Mouse (Mus musculus) erythroid progenitor cell, adult 5-6 weeks (primary cell): ENCODE data around the gene Naa35. TPM values are rescaled to one million over a fixed set of nuclear protein-coding genes. Genes with fewer than 3 reads are reported as not detected.

ENCODE experiments used
- ATAC-seq: replicated peaks from 2 replicates; pipeline ENCODE4 v1.8.0; 2016; ENCODE audit warnings: moderate number of reproducible peaks, mild to moderate bottlenecking, moderate TSS enrichment, inconsistent platforms; ENCODE audit not compliant: poor library complexity, low FRiP score, severe bottlenecking
- total RNA-seq, 2 experiments: library from RNA; stranded (forward) in 1 of 2; stranded (reverse) in 1 of 2; fragments of 150-400 nt in 1 of 2; fragments of 186-747, 209-891 nt in 1 of 2; gene quantifications; 2 replicates each; pipeline versions ENCODE4 v1.2.3 to v1.2.4; 2015 to 2017; ENCODE audit warnings: low replicate concordance in 2 of 2

Gene Naa35
- 23.8 and 28.5 TPM in 2 replicates for total RNA-seq (2015; ENCODE audit: low replicate concordance)
- total RNA-seq (2017; ENCODE audit: low replicate concordance) = 47.2 and 53.1 TPM in 2 replicates

DNA sequence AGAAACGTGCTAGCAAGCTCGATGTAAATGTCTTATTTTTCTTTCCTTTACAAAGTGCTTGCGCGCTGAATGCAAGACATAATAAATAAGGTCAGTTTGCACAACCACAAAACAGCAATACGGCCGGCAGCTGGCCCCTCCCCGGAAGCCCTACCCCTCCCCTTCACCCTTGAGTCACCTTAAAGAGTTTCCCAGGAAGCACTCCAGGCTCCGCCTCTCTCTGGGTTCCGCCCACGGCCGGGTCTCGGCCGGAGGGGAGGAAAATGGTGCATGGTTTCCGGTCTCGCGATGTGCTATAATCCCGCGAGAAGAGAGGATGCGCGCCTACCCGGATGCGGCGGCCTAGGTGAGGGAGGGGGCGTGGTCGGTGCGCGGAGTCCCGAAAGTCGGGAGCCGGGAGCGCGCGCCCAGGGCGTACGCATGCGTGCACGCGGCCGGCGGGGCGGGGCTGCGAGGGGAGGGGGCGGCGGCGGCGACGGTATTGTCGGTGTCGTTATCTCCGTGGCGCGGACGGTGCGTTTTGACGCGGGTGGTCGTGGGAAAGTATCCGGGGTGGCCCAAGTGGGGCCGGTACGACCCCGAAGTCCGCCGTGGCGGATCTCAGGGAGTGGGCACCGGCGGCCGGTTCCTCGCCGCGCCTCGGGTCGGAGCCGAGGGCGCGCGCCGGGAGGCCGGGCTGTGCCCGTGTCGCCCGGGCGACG, at the start of gene Naa35, which contains the start of gene Agtpbp1:
Gene Naa35 (plus strand): TSS at position 313 of the 701 bp plus-strand sequence.
Gene Agtpbp1 (minus strand): TSS at position 281 of the 701 bp plus-strand sequence.
- ATAC-seq = peak; percentile 95

DNA sequence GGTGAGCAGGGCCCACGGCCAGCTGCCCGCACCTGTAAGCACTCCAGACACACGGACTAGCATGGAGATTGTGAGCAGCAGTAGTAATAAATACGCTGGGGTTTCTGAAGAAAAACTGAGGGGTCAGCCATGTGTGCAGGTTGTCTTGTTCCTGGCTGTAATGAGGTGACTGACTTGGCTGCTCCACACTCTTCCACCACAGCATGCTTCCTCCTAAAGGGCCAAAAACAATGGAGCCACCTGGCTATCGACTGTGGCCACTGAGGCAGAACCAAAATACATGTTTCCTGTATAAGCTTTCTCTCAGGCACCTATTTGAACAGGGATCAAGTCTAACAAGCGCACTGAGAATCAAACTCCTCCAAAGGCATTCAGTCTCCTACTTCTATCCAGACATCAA, 49.3 kb upstream of the Naa35 start:
- no peak for ATAC-seq

DNA sequence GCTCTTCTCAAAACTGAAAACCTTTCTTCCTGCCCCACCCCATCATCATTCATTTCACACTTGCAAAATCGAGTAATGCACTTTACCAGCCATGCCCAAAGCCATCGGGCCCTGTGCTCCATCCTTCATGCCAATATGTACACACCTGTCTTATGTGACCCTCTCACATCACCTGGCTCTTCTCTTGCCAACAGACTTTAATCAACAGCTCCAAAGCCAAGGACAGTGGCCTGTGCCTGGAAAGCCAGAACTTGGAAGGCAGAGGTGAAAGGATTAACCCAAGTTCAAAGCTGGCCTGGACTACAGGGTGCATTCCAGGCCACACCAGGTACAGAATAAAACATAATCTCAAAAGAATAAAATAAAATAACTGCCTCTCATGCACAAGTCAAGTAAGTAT, 48.4 kb upstream of the Naa35 start:
- ATAC-seq = no peak

DNA sequence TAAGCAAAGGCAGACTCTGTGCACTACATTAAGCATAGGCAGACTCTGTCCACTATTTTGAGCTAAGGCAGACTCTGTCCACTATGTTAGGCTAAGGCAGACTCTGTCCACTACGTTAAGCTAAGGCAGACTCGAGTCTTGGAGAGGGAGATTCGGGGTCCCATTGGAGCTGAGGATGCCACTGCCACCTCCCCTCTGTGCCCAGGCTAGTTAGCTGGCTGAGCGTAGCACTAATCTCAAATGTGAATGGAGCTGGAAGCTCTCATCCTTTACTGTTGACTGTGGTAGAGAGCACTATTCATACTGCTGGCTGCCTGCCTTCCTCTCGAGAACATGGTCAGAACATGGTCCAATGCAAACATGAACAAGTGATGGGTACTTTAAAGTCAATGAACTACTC, 46.4 kb upstream of the Naa35 start:
- no peak for ATAC-seq

DNA sequence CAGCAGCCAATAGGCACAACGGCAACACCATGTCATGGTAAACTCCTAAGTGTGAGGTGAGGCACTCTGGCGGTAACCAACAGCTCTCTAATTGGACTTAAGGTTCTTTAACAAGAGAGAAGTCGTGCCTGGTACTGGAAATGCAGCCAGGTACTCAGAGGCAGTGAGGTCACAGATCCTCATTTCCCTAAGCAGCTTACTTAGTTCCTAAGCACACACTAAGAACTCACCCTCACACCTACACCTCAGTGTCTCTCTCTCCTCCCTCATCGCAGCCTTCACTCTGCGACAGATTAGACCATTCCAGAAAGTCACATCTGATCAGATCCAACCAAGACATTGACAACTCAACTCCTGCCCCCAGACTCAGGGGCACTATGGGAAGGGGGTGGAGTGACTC, 45.0 kb upstream of the Naa35 start:
- ATAC-seq = no peak

DNA sequence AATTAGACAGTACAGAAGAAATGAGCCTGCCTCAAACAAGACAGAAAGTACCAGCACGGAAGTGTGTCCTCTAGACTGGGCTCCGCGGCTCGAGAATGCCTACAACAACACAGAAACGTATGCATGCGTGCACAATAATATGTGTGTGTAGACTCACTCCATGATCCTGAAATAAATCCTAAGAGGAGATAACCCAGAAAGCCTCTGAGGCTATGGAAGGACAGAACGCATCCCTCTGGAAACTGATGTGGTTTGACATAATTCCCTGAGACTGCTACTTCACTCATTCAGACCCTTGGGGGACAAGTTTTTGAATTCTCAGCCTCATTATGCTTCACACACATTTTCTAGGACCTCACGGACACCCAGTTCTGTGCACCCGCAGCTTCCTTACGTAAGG, 42.6 kb upstream of the Naa35 start:
- no peak for ATAC-seq

DNA sequence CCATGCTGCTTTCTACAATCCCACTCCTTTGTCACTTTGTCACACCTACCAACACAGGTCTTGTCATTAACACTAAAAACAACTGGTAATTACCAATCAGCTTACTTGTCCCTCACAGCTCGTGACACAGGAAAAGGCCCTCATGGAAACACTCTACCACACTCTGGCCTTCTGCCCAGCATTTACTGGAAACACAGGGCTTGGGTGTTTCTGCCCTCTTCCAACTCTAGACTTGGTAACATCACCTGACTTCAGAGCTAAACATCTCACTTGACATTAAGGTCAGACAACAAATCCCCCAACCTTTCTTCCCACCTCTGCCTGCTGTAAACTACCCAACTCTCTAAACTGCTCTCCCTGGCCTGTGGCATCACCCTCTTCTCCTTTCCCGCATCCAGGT, 38.0 kb upstream of the Naa35 start:
- no peak for ATAC-seq

DNA sequence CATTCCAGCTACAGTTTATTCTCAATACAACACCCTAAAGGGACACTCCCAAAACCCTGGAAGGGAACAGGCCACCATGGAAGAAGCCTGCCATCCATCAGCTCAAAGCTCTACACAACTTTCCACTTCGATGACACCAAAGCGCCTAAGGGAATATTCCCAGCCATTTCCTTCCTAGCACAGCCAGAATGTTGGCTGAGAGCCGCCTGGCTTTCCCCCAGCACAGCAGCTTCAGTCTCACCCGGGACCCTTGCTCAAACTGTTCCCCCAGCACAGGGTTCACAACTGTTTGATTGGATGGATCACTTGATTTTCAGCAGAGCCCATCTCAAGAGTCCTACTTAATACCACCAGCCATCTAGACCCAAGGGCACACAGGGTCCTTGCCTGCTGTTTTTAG, 37.3 kb upstream of the Naa35 start:
- no peak for ATAC-seq

DNA sequence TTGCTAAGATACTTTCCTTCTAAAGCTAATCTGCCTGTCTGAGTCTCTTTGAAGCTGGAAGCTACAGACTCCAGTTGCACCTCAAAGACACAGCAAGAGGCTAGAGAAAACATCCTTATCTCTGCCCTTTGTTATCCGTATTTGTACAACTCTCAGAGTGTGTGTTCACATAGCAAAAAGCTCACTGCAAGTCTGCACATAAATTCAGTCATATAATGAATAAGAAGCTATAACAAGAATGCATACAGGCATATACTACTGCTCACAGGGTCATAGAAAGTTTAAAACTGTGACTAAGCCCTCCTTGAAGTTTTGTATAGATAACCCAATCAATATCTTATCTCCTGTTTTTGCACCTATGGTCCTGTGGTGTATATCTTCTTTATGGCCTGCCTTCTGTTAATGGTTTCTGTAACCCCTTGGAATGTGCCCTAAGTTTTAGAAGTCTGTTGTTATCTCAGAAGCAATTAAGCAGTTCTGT, 35.7 kb upstream of the Naa35 start:
- ATAC-seq = no peak

DNA sequence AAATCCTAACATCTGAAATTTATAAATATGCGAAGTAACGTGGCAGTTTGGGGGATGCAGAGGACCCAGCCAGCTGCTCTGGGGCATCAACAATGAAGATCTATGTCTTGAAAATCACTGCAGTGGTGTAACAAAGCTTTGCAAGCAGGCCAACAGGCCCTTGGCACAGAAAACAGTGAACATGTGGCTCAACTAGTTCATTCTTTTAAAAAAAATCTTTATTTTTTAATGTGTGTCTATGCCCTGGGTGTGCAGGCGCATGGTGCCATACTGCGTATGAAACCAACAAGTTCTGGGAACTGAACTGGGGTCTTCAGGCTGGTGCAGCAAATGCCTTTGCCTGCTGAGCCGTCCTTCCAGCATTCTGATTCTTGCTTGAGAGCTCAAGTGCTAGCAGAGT, 32.8 kb upstream of the Naa35 start:
- no peak for ATAC-seq

DNA sequence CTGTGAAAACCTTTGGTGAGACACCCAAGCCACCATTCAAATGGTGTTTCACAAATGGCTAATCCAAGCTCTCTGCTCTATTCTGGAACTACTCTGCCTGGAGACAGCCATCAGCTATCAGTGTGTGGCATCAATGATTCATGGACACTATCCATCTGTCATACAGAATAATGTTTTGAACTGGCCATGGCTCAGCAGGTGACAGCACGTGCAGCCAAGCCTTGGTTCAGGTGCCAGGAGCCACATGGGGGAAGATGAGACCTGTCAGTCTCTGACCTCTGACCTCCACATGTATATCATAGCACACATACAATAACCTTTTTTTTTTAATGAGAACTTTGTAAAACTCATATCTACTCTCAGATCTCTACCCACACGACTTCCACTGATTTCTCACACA, 32.3 kb upstream of the Naa35 start:
- ATAC-seq = no peak

DNA sequence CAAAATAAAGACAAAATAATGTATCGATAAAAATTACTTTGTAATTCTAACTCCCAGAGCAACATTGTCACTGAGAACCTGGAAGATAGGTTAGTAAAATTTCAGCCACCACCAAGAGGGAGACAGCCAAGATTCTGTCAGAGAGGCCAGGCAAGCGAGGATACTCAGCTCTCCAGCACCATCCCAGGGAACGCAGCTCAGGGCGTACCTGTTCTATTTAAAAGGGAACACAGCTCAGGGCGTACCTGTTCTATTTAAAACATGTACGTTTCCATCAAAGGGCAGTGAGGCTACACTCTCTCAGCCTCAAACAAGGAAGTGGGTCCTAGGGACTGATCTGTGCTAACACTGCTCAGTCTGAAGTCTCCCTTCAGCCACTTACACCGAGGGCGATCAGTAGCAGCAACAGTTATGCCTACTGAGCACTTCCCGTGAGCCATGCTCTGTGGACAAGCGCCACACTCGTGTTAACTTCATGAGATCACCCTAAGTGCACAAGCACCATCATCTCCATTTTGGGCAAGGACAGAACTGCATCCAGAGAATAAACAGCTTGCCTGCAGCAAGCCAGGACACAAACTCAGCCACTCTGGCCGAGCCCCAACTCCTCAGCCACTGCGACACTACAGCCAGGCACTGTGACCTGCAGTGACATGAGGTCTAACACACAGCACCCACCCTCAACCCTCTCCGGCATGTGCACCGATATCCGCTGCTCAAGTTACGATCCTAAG, 30.1 kb upstream of the Naa35 start:
- no peak for ATAC-seq

DNA sequence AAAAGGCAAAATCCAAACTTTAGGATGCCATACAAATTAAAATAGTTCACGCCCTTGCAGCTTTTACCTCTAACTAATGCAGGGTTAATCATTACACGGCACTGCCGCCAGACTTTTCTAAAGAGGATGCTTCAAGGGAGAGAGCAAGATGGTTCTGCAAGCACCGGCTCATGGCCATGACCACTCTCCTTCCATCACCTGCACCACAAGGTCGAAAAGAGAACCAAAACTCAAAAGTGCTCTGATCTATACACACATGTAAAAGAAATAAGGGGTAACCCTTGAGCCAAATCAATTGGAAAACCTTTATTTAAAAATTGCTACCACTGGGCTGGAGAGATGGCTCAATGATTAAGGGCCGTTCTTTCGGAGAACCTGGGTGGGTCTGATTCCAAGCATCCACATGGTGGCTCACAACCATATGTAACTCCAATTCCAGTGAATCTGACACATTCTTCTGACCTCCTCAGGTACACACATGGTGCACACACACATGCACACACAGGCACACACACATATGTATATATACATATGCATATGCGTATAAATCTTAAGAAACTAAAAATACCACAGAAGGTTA, 29.4 kb upstream of the Naa35 start:
- ATAC-seq = no peak

DNA sequence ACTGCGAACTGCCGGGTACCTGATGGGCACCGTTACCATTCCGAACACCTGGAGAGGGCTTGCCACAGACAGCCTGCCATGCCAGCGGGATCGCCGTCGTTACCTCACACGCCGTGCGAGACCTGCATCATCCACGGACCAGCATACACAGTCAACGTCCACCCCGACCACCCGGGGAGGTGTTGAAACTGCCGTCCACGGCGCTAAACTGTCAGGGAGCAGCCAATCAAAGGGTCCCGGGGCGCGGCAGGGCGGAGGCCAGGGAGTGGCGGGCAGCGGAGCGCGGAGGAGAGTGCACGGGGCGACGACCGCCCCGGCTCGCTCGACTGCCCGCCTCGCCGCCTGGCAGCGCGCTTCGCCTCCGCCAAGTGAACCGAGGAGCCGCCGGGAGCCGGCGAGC, 28.4 kb upstream of the Naa35 start:
- ATAC-seq = peak; percentile 90

DNA sequence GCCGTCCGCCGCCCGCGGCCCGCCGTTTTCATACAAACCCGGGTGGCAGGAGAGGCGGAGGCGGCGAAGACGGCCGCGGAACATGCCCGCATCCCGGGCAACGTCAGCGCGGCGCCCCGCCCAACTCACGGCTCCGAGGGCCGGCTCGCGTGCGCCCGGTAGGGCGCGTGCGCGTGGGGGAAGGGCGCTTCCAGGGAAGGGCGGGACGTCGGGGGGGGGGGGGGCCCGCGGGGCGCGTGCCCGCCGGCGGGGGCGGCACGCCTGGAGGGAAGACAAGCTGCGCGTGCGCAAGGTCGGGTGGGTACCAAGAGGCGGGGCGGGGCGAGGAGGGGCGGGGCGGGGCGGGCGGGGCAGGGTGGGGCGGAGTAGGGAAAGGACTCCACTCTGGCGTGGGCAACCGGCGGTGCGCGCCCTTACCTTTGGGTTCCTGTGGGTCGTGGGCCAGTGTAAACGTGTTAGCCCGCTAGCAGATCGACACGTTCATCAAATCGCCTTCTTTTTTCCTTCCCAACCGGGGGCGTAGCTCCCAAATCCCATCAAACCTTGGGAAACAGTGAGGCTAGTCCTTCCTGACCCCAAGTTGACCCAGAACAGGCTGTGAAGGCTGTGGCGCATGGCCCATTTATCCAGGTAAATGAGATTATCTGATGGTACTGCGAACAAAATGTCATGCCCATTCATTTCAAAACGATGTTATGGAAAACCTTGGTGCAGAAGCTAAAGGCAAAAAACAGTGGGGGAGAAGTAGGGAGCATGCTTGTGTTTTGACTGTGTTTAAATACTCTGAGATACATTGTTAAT, 27.7 kb upstream of the Naa35 start:
- ATAC-seq = peak; percentile 83

DNA sequence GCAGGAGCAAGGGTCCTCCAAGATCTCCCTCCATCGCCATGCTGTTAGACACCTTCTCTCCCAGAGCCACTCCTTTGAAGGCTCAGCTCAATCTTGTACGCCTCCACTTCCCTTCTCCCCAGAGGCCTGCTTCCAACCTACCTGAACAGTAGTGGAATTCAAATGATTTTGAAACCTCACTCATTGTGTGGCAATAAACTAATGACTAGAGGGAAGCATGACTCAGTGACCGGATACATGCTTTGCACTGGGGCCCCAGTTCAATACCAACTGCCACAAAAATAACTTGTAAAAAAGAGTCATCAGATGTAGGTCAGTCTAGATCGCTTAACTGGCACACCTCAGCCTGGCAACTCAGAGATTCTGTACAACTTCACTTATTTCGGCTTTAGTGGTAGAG, 26.3 kb upstream of the Naa35 start:
- ATAC-seq = no peak

DNA sequence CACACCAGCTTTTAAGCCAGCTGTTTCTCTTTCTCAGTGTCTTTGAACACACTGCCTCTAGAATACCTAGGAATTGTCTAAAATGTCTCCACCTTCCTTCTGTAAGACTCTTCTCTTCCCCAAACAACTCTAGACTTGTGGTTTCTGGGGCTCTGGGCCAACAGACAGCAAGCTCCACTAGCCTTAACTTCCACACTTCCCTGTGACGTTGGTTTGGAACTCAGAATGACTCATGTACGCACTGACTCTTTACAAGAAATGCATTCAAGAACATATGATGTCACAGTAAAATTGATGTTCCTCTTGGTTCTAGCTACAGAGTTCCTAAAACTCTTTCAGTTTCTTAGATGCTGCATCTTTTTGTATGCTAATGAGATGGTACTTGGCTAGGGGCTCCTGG, 22.6 kb upstream of the Naa35 start:
- ATAC-seq = no peak

DNA sequence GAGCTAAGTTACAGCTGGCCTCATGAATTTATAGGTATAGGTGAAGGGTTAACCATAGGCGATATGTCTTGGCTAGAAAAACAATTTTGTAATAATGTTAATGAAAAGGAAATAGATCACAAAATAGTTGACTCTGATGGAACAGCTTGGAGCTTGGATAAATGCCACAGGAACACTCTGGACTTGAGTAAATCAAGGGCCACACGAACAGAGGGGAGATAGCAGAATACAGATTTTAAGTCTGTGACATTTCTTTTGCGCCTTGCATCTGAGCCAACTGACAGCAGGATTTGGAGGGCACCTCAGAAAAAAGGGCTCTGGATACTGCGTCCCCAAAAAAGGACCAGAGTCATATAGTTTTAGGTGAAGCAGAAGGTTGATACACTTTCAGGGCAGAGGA, 20.6 kb upstream of the Naa35 start:
- ATAC-seq = no peak

DNA sequence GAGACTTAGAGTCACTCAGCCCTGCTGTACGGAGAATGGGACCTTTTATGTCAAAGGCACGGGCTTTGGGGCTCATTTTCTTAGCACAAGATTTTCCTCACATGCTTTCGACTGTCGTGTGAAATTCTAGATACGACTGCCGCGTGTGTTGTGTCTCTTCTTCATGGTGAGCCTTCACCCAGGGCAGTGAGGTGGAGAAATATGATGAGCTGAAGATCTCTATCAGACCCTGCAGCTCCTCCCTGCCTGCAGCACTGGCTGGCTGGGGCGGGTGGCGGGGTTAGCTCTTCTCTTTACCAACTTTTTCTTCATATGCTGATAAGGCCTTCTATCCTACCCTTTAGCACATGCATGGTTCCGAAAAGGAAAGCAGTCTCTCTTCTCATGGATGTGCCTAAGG, 20.1 kb upstream of the Naa35 start:
- ATAC-seq = no peak

DNA sequence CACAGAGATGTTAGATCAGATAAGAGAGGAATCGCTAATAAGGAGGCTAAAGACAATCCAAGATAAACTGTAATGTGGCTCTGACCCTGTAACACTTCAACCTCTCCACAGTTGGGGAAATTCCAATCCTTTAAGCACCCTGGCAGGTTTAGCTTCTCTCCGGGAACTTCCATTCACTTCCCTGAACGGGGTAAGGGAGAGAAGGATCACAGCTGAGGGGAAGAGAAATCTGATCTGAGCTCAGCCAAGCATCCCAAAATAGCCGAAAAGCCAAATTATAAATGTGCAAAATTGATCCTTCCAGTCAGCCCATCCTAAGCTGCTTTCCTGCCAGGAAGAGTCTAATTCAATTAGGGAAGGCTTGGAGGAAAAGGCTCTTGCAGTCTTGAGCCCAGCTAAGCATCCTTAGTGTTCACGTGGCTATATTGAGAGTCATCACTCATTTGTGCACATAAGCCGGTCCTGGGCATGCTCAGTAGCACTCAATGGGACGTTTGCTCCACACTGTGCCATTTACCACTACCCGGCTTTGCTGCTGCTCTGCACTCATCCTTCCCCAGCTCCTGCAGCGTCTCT, 19.0 kb upstream of the Naa35 start:
- ATAC-seq = no peak
